Mouse (Mus musculus) thymus, adult 2 months (tissue): Measurements from ENCODE around the gene Zscan5b. TPM values are rescaled to one million over a fixed set of nuclear protein-coding genes. Genes with fewer than 3 reads are reported as not detected.

Experiments used
- DNase-seq: peaks from one replicate; pipeline ENCODE4 v3.0.0; 2021
- H3K27ac ChIP-seq: fragments of 200-500 bp; 2 replicates; pipeline ENCODE4 v1.5.1; 2012; ENCODE audit warnings: low read length, control low read depth; ENCODE audit not compliant: control insufficient read depth, insufficient read depth
- H3K27me3 ChIP-seq: fragments of 200-500 bp; 2 replicates; pipeline ENCODE4 v1.6.1; 2012; ENCODE audit warnings: mild to moderate bottlenecking, low read length, moderate library complexity, mixed read lengths; ENCODE audit not compliant: control insufficient read depth, insufficient read depth
- H3K36me3 ChIP-seq: fragments of 200-500 bp; 2 replicates; pipeline ENCODE4 v1.6.1; 2012; ENCODE audit warnings: mild to moderate bottlenecking, low read length, moderate library complexity; ENCODE audit not compliant: control insufficient read depth, insufficient read depth
- H3K4me1 ChIP-seq: fragments of 200-500 bp; replicated peaks from 2 replicates; pipeline ENCODE4 v1.6.1; 2012; ENCODE audit warnings: low read length; ENCODE audit not compliant: control insufficient read depth, insufficient read depth
- H3K4me3 ChIP-seq: fragments of 200-500 bp; 2 replicates; pipeline ENCODE4 v1.5.1; 2012; ENCODE audit warnings: mild to moderate bottlenecking, low read length, control low read depth, moderate library complexity; ENCODE audit not compliant: control insufficient read depth, insufficient read depth
- CTCF ChIP-seq: fragments of 200-500 bp; IDR thresholded peaks from 2 replicates; pipeline ENCODE4 v1.5.1; 2012; ENCODE audit warnings: mild to moderate bottlenecking, control low read depth, low read length, moderate library complexity, borderline replicate concordance; ENCODE audit not compliant: control insufficient read depth, poor library complexity, insufficient read depth; ENCODE audit errors: extremely low read depth
- POLR2A ChIP-seq: fragments of 200-500 bp; IDR thresholded peaks from 2 replicates; pipeline ENCODE4 v1.6.1; 2012; ENCODE audit warnings: mild to moderate bottlenecking, low read length, control low read depth, moderate library complexity; ENCODE audit not compliant: control insufficient read depth, poor library complexity, insufficient read depth; ENCODE audit errors: extremely low read depth
- WGBS: fragments of 180-500 bp; shearing (Covaris S2); methylation state at CpG from one replicate; pipeline ENCODE4 v1.1.7; 2018; 5-methylcytosine and 5-hydroxymethylcytosine counted together
- polyA plus RNA-seq: library from polyadenylated mRNA; depleted of rRNA; stranded (reverse); fragments of >200 nt; gene quantifications from 2 replicates; pipeline ENCODE4 v1.2.3, GENCODE M21; 2012; rRNA removed

Zscan5b gene
- polyA plus RNA-seq, 1 experiment = not detected

GRCm38 (mm10) chr7:6283451-6284075 is 61.5 kb downstream of the Zscan5b start:
- Histone ChIP-seq H3K4me3 (peak overlapping the region; percentile 70), H3K27ac (peak overlapping the region; percentile 28), H3K4me1 (peaks cover 13% of the 10 kb centered on the region), H3K27me3 (no peaks in the 10 kb centered on the region), H3K36me3 (no peaks in the 10 kb centered on the region)
- peak; percentile 80 for DNase-seq
- WGBS = 0% methylated on average over 23 of the region's 23 CpGs
- peak; percentile 59; the same call in 1 of the 2 replicates for TF ChIP-seq CTCF
- peak; percentile 35; the same call in 1 of the 2 replicates for TF ChIP-seq POLR2A

GRCm38 (mm10) chr7:6284442-6285012 is 62.4 kb downstream of the Zscan5b start:
- no peak for TF ChIP-seq CTCF
- no peak for TF ChIP-seq POLR2A
- no peaks in the 10 kb centered on the region for H3K27me3 ChIP-seq
- DNase-seq = no peak
- WGBS = 97% methylated on average over 4 of the region's 4 CpGs
- H3K4me1 ChIP-seq = peaks cover 13% of the 10 kb centered on the region
- no peak overlapping the region for H3K27ac ChIP-seq
- H3K36me3 ChIP-seq = no peaks in the 10 kb centered on the region
- H3K4me3 ChIP-seq = no peak overlapping the region

GRCm38 (mm10) chr7:6285366-6285765 is 63.3 kb downstream of the Zscan5b start:
- Histone ChIP-seq H3K4me3 (no peak overlapping the region), H3K36me3 (no peaks in the 10 kb centered on the region), H3K27ac (no peak overlapping the region), H3K4me1 (peaks cover 13% of the 10 kb centered on the region), H3K27me3 (no peaks in the 10 kb centered on the region)
- DNase-seq = no peak
- 72% methylated on average over 6 of the region's 6 CpGs for WGBS
- TF ChIP-seq POLR2A (no peak), CTCF (no peak)

GRCm38 (mm10) chr7:6285842-6286705 is 64.0 kb downstream of the Zscan5b start, which contains the start of gene Zfp667:
Gene Zfp667, plus strand, starts transcription at chr7:6286579.
- WGBS = 3% methylated on average over 50 of the region's 50 CpGs

DNA sequence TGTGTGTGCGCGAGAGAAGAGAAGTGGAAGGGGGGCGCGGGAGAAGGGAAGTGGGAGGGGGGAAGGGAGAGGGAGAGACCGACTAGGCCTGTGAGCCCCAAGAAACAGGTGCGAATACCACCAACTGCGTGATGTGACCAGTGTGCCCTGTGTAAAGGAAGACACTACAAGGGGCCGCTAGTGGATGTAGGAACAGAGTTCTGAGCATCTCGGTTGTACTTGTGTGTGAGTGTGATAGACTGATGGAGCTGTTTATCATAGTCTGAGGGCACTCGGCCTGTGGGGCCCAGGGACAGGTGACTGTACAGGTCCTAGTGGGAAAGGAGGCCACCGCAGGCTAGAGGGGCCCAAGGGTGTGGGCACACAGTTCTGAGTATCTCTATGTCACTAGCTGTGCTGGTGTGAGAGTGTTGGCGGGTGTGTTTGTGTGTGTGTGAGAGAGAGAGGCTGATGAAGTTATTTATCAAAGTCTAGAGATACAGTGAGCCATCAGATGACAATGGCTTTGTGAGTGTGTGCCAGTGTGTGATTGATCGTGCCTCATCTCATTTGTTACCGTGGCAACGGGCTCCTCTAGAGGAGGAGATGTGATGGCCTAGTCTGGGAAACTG is 64.9 kb downstream of the Zscan5b start:
- peak; percentile 40 for DNase-seq
- Histone ChIP-seq H3K4me3 (peak overlapping the region; percentile 80), H3K36me3 (no peaks in the 10 kb centered on the region), H3K4me1 (peaks cover 13% of the 10 kb centered on the region), H3K27me3 (no peaks in the 10 kb centered on the region), H3K27ac (peak overlapping the region; percentile 21; the same call in 1 of the 2 replicates)
- TF ChIP-seq POLR2A (0 out of 2 replicates have a peak, but pooled peaks have one; percentile 11), CTCF (no peak)
- 30% methylated on average over 15 of the region's 15 CpGs for WGBS

More at GRCm38 (mm10) chr7:6285842-6286705, 64.0 kb downstream of the Zscan5b start, which contains the start of gene Zfp667:
- no peaks in the 10 kb centered on the region for H3K27me3 ChIP-seq
- DNase-seq = peak; percentile 99
- peak within 1 kb of the TSS; percentile 21; the same call in 1 of the 2 replicates for H3K27ac ChIP-seq
- TF ChIP-seq CTCF (0 out of 2 replicates have a peak, but pooled peaks have one; percentile 11), POLR2A (0 out of 2 replicates have a peak, but pooled peaks have one; percentile 13)
- peak within 1 kb of the TSS; percentile 80 for H3K4me3 ChIP-seq
- H3K36me3 ChIP-seq = no peaks in the 10 kb centered on the region
- H3K4me1 ChIP-seq = peaks cover 13% of the 10 kb centered on the region

Other genes with a start within 250 kb of the Zscan5b start
- not detected in 2 replicates for gene Vmn1r65, start 211.3 kb upstream of the Zscan5b start, polyA plus RNA-seq
- gene Nlrp4c, start 177.1 kb upstream of the Zscan5b start, polyA plus RNA-seq = not detected in 2 replicates
- gene Zfp787, start 66.3 kb upstream of the Zscan5b start, polyA plus RNA-seq = 58.2 and 62.9 TPM in 2 replicates
- gene Zfp444, start 50.1 kb upstream of the Zscan5b start, polyA plus RNA-seq = 73.1 and 78.6 TPM in 2 replicates
- gene Galp, start 25.2 kb upstream of the Zscan5b start, polyA plus RNA-seq = 0.32 TPM in 1 of 2 replicates, not detected in the other
- gene Epp13, start 30.4 kb downstream of the Zscan5b start, polyA plus RNA-seq = not detected in 2 replicates
- 2.4 and 2.9 TPM in 2 replicates for gene Zfp667, start 64.3 kb downstream of the Zscan5b start, polyA plus RNA-seq
- 0.82 and 0.99 TPM in 2 replicates for gene Zfp583, start 109.0 kb downstream of the Zscan5b start, polyA plus RNA-seq
- 0.18 and 0.22 TPM in 2 replicates for gene Gm3854, start 121.5 kb downstream of the Zscan5b start, polyA plus RNA-seq
- gene Zfp78, start 141.0 kb downstream of the Zscan5b start, polyA plus RNA-seq = 0.50 and 0.53 TPM in 2 replicates
- gene Zfp28, start 161.0 kb downstream of the Zscan5b start, polyA plus RNA-seq = 1.4 and 2.4 TPM in 2 replicates
- gene Smim17, start 176.4 kb downstream of the Zscan5b start, polyA plus RNA-seq = not detected in 2 replicates
- gene Gm20715, start 188.0 kb downstream of the Zscan5b start, polyA plus RNA-seq = 0.04 TPM in 1 of 2 replicates, not detected in the other
- gene Olfr1344, start 216.4 kb downstream of the Zscan5b start, polyA plus RNA-seq = 0.09 and 0.13 TPM in 2 replicates
- not detected in 2 replicates for gene Olfr1336, start 233.9 kb downstream of the Zscan5b start, polyA plus RNA-seq
- gene Olfr1346, start 244.8 kb downstream of the Zscan5b start, polyA plus RNA-seq = not detected in 2 replicates